Mouse (Mus musculus): Measurements from ENCODE around the gene Zdhhc5.

The Zdhhc5 gene

DNA sequence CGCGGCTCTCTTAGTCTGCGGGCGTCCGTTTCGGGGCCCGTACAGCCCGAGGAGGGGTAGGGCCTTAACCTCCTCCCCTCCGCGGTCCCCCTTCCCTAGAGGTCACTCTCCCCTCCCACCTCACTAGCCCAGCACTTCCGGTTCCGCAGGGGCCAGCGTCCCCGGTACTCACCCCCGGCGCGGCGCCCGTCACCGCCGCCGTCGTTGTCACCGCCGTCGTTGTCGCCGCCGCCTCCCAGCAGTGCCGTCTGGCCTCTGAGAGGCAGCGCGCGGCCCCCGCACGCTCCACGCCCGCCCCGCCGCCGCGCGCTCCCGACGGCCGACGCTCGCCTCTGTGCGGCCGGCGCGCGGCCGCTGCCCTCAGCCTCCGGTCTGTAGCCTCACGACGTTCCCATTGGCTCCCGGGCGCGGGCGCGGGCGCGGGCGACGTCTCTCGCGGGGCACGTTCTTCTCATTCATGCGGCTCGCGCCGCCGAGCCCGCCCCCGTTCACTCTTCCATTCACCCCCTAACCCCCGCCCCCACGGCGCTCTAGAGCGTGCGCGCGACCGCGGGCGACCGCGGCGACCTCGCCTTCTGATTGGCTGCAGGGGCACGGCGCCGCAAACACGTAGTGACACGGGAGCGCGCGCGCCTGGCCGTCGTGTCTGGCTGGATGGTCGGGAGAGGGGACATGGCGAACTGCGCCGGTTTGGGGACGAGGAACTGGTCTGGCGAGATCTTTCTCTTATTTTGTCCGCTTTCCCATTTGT is at the start of gene Zdhhc5:
Gene Zdhhc5 (minus strand): TSS at position 370 of the 751 bp plus-strand sequence.
- peak; percentile 99 for DNase-seq

DNA sequence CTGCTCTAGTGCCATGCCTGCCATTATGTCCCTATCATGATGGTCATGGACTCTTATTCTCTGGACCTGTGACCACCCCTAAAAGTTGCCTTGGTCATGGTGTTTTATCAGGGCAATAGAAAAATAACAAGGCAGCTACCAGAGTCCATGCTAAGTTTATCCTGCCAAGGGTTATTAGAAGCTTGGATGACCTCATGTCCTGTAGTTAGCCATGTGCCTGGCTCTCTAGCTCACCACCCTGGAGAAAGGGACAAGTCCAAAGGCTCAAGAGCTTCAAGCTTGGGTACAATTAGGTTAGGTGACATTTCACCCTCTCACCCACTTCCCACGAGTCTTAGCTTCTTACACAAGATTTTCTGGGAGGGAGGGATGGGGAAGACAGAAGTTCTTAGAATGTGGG is 47.8 kb upstream of the Zdhhc5 start:
- DNase-seq = no peak

DNA sequence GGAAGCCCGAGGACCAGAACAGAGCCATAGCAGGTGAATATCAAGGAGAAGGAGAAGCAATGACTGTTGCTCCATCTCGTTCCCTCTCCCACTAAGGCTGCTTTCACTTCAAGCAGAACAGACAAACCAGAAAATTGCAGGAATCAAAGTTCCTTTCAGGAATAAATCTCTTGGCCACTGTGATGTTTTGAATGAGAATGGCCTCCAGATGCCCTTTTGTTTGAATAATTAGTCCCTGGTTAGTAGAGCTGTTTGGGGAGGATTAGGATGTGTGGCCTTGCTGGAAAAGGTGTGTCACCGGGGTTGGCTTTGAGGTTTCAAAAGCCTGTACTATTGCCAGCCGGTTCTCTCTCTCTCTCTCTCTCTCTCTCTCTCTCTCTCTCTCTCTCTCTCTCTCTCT is 47.3 kb upstream of the Zdhhc5 start:
- DNase-seq = no peak

DNA sequence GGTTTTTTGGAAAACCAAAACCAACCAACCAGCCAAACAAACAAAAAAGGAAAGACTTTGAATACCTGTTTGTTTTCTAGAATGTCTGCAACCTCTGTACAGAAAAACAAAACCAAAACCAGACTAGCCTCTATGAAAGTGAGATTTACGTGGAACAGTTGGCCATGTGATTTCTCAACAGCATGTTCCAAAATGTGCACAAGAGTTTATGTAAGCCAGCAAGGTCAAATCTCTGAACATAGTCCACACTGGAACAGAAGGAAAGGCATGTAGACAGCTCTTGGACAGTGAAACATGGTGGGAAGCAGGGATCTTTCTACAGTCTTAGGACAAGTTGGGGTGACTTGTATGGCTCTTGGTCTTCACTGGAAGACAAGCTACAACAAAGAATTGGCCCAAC is 46.9 kb upstream of the Zdhhc5 start:
- DNase-seq = no peak

DNA sequence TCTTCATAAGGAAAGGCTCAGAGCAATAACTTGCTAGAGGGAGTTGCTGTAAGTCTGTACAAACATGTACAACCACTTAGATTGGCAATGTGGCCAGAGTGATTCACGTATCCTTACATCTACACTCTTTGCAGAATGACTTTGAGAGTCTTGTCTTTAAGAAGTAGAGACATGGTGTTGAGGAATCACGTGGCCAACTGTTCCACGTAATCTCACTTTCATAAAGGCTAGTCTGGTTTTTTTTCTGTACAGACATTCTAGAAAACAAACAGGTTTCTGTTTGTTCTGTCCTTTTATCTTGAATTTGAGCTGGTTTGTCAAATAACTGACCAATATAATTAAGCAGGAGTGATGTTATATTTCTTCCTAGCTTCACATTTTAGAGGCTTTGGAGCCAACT is 46.3 kb upstream of the Zdhhc5 start:
- DNase-seq = no peak

DNA sequence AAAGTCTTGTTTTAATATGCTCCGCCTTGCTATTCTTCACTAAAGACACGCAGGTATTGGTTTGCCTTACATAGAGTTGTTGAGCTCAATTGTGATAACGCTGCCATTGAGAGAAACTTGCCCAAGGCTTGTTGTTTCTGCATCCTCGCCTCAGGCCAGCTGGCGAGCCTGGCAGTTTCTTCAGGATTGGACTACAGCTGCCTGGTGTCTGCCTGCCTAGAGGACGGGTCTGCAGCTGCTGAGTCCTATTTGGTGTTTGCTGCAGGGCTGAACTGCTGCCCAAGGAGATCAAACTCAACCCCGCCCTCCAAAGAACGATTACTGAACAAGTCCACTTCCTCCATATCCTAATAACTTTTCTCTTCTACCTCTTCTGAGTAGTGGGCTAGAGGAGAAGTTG is 45.8 kb upstream of the Zdhhc5 start:
- DNase-seq = no peak

GRCm38 (mm10) chr2:84758542-84759127 is 43.7 kb upstream of the Zdhhc5 start:
- peak; percentile 62 for DNase-seq

DNA sequence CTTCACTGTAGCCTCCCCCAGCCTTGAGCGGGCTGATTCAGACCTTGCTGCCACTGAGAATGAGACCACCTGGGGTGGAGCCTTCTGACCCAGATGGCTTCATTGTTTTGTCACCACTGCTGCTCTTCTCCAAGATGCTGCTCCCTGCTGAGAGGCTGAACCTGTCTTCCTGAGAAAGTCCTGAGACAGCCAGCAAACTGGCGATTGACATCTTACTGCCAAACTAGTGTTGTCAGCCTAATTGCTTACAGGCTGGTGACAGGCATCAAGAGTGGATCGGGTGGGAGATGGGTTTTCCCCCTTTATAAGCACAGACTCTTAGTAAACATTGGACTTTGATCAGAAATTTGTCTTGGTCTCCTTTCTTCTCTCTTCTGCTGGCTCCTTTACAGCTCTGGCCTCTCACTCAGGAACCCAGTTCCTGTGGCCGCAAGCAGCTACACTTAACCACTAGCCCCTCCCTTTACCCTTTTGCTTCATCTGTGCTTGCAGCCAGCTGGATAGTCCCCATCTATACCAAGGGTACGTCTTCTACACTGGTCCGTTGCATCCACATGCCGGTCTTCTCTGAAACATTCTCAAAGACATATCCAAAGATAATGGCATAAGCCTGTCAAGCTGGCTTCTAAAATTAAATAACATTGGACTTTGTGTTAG is 42.2 kb upstream of the Zdhhc5 start:
- DNase-seq = no peak

DNA sequence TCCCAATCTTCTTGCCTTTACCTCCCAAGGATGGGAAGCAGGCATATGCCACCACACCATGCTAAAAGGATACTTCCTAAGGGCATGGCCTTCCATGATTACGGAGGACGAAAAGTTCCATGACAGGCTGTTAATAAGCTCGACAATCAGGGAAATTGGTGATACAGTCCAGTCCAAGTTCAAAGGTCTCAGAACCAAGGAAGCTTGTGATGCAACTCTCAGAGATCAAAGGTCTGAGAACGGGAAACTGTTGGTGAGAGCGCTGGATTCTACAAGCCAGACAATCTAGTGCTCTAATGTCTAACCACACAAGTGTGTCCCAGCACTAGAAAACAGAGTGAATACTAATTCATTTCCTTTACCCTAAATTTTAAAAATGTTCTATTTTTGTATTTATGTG is 41.3 kb upstream of the Zdhhc5 start:
- DNase-seq = no peak

DNA sequence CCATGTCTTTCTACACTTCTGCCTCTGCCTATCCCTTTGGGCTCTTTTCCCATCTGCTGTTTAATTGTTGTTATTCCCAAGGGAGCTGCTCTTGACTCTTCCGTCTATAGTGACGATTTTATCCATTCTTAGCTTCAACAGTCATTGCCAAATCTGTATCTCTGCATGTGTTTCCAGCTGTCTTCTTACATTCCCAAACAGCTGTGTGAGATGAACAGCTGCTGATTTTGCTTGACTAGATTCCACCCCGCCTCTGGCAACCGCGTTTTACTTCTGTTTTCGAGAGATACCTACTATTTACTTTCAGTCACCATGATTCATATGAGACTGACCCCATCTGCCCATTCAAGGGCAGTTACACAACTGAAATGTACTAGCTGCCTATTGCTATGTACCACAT is 35.1 kb upstream of the Zdhhc5 start:
- peak; percentile 52 for DNase-seq

DNA sequence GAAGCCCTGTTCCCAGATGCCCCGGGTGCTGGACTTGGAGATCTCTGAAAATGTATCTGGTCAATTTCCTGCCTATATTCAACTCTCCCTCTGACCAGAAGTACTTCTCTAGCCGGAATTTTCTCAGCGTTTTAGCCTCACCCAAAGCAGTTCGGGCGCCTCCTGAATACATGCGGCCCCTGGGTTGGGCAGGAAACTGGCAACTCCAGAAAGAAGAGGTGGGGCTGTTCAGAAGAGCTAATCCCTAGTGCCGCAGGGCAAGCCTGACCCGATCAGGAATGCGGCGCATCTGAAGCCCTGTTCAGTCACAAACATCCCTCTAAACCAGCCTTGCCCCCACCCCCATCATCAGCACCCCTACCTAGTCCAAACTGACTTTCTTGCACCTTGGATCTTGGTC is 29.1 kb upstream of the Zdhhc5 start:
- DNase-seq = peak; percentile 55

GRCm38 (mm10) chr2:84743561-84743960 is 28.6 kb upstream of the Zdhhc5 start, which contains the start of gene Gm19426:
Gm19426 (minus strand) TSS chr2:84743655.
- peak; percentile 89 for DNase-seq

GRCm38 (mm10) chr2:84742451-84743283 is 27.7 kb upstream of the Zdhhc5 start:
- DNase-seq = peak; percentile 86

- DNase-seq = peak; percentile 41
These were observed 27.0 kb upstream of the Zdhhc5 start for GRCm38 (mm10) chr2:84741841-84742450.

DNA sequence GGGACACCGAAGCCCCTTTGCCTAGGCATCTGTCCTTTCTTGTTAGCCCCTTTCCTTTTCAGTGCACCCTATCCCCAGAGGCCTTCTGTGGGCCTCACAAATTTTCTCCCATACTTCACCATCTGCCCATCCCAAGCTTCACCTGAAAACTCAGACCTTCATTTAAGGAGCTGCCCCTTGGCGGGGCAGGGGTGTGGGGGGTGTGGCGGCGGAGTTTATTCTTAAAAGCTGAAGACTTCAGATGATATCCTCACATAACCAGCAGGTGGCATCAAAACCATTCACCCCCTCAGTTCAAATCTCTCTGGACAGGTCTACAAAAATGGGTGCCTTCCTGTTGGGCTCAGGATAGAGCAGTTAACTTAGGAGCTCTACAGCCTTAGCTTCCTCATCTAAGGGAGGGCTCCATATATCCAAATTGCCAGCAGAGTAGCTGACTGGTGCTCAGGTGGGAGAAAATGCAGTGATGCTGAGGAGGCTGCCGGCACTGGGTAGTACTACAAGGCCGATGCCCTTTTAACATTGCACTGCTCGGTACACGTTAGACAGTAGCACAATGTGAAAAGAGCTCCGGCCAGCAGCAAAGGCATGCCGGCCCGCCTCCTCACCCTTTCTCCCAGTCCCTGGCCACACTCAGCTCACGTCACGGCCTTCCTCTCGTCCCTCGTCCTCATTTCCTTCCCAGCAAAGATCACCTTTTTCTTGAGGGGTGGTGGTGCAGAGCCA is 25.8 kb upstream of the Zdhhc5 start:
- peak; percentile 44 for DNase-seq

- DNase-seq = peak; percentile 68
These were observed 23.4 kb upstream of the Zdhhc5 start for GRCm38 (mm10) chr2:84738271-84738911.

DNA sequence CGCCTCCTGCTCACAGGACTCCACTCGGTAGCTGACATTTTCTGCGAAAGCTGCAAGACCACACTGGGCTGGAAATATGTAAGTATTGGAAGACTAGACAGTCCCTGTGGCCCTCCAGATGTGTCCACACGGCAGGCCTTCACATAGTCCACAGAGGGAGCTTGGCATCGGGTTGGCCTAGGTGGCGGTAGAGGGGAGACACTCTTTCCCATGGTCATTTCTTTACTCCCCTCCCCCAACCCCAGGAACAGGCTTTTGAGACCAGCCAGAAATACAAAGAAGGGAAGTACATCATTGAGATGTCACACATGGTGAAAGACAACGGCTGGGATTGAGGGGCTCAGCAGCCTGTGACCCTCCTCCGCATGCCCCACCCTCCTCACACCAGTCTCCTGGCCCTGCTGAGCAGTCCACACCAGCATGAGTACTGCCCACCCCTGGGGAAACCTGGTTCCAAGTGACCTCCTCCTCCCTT is 22.5 kb upstream of the Zdhhc5 start:
- peak; percentile 53 for DNase-seq

DNA sequence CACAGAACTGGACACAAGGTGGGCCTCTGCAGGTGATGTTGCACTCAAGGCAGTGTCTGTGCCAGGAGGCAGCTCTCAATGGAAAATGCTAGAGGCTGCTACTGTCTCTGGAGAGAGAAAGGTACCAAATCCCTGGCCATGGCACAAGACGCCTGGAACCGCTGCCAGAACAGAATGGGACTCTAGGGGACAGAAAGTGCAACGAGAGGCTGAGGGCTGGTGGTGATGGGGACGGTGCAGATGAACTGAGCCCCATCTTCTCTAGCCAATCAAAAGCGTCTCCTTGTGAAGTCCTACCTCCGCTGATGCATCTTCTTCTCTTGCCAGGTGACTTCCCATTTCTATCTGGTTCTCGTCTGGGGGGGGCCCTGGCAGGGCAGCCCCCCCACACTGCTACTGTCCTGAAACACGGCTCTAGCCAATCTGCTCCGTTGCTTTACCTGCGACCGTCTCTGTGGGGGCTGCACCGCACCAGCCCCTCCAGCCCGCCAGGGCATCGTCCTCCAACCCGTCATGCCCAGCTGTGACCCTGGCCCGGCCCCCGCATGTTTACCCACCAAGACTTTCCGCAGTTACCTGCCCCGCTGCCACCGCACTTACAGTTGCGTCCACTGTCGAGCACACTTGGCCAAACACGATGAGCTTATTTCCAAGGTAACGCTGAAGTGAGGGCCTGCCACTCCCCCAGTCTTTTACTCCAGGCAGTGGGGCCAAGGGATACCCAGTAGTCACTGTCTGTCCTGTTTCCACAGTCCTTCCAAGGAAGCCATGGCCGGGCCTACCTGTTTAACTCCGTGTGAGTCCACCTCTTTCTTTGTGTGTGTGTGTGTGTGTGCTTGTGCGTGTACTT is 21.6 kb upstream of the Zdhhc5 start:
- peak; percentile 29 for DNase-seq

GRCm38 (mm10) chr2:84735346-84735920 is 20.5 kb upstream of the Zdhhc5 start:
- DNase-seq = no peak

- no peak for DNase-seq
These were observed 19.9 kb upstream of the Zdhhc5 start for GRCm38 (mm10) chr2:84734919-84735318.

Data from kidney, postnatal 10 days (tissue).